Mouse (Mus musculus) liver, adult 2 months (tissue): ENCODE measurements around the gene Gm10273.

ENCODE experiments used
- CTCF ChIP-seq: fragments of 200-500 bp; IDR thresholded peaks from 2 replicates; pipeline ENCODE4 v1.5.1; 2011; ENCODE audit warnings: low read depth, low read length, control low read depth
- POLR2A ChIP-seq: fragments of 200-500 bp; IDR thresholded peaks from 2 replicates; pipeline ENCODE4 v1.6.1; 2011; ENCODE audit warnings: low read length, control low read depth; ENCODE audit not compliant: insufficient read depth; ENCODE audit errors: extremely low read depth

GRCm38 (mm10) chr10:59443212-59443611, 47.8 kb downstream of the Gm10273 start:
- TF ChIP-seq POLR2A: no peak
- TF ChIP-seq CTCF: no peak
